Mouse (Mus musculus) ES-Bruce4 (cell line): Measurements from ENCODE around the gene B3gnt2. TPM values are rescaled to one million over a fixed set of nuclear protein-coding genes. Genes with fewer than 3 reads are reported as not detected.

Experiments
- H3K27ac ChIP-seq: 2 replicates; pipeline ENCODE4 v1.5.1; 2012; ENCODE audit warnings: low read length, inconsistent platforms; ENCODE audit not compliant: insufficient read depth
- H3K27me3 ChIP-seq: 2 replicates; pipeline ENCODE4 v1.6.1; 2012; ENCODE audit warnings: mild to moderate bottlenecking, low read length, inconsistent platforms; ENCODE audit not compliant: control insufficient read depth, poor library complexity, insufficient read depth, severe bottlenecking
- H3K36me3 ChIP-seq: 2 replicates; pipeline ENCODE4 v1.6.1; 2012; ENCODE audit warnings: inconsistent platforms, mild to moderate bottlenecking, low read length, moderate library complexity; ENCODE audit not compliant: control insufficient read depth, poor library complexity, insufficient read depth, severe bottlenecking
- H3K4me1 ChIP-seq: one replicate; pipeline ENCODE4 v1.8.1; 2011; ENCODE audit warnings: low read length; ENCODE audit not compliant: control insufficient read depth, insufficient read depth
- H3K4me3 ChIP-seq: 2 replicates; pipeline ENCODE4 v1.5.1; 2011; ENCODE audit warnings: low read depth, mild to moderate bottlenecking, low read length
- H3K9ac ChIP-seq: 2 replicates; pipeline ENCODE4 v1.6.1; 2012; ENCODE audit warnings: low read depth, mild to moderate bottlenecking, inconsistent platforms; ENCODE audit not compliant: poor library complexity, severe bottlenecking
- H3K9me3 ChIP-seq: replicated peaks from 2 replicates; pipeline ENCODE4 v1.6.1; 2012; ENCODE audit warnings: mild to moderate bottlenecking, low read length, inconsistent platforms; ENCODE audit not compliant: control insufficient read depth, poor library complexity, insufficient read depth, severe bottlenecking
- CTCF ChIP-seq: IDR thresholded peaks from one replicate; pipeline ENCODE4 v1.8.1; 2011; ENCODE audit warnings: low read depth, low read length
- EP300 ChIP-seq: IDR thresholded peaks from 2 replicates; pipeline ENCODE4 v1.6.1; 2011; ENCODE audit warnings: low read depth, low read length; ENCODE audit not compliant: insufficient read depth
- POLR2A ChIP-seq: IDR thresholded peaks from one replicate; pipeline ENCODE4 v1.8.1; 2011; ENCODE audit warnings: low read length; ENCODE audit not compliant: insufficient read depth
- polyA plus RNA-seq: library from polyadenylated mRNA; stranded (reverse); fragments of >200 nt; gene quantifications from 2 replicates; pipeline ENCODE4 v1.2.4, GENCODE M21; 2011; ENCODE audit warnings: low read depth; ENCODE audit not compliant: missing spikeins, insufficient read depth, insufficient read length

The B3gnt2 gene
- polyA plus RNA-seq, 1 experiment, result 3.5 TPM

- Histone ChIP-seq H3K4me1 (peaks cover 4% of the 10 kb centered on the region), H3K27ac (peak overlapping the region; percentile 94), H3K36me3 (no peaks in the 10 kb centered on the region), H3K9me3 (no peaks in the 10 kb centered on the region), H3K4me3 (no peak overlapping the region), H3K9ac (no peak overlapping the region), H3K27me3 (no peaks in the 10 kb centered on the region)
- TF ChIP-seq EP300 (no peak), POLR2A (no peak), CTCF (no peak)
Measured at GRCm38 (mm10) chr11:22798916-22799315, 61.8 kb downstream of the B3gnt2 start.

- Histone ChIP-seq H3K4me3 (no peak overlapping the region), H3K9ac (no peak overlapping the region), H3K27me3 (no peaks in the 10 kb centered on the region), H3K4me1 (peaks cover 9% of the 10 kb centered on the region), H3K36me3 (no peaks in the 10 kb centered on the region), H3K27ac (no peak overlapping the region), H3K9me3 (no peaks in the 10 kb centered on the region)
- no peak for TF ChIP-seq CTCF
- TF ChIP-seq EP300, result no peak
- no peak for TF ChIP-seq POLR2A
Measured at GRCm38 (mm10) chr11:22794734-22795133, 66.0 kb downstream of the B3gnt2 start.

- no peak for TF ChIP-seq POLR2A
- TF ChIP-seq CTCF, result no peak
- TF ChIP-seq EP300, result no peak
- H3K9me3 ChIP-seq, result peaks cover 5% of the 10 kb centered on the region; the same call in 1 of the 2 replicates
Measured at GRCm38 (mm10) chr11:22793881-22794203, 66.9 kb downstream of the B3gnt2 start.

GRCm38 (mm10) chr11:22793176-22793880 lies 67.4 kb downstream of the B3gnt2 start:
- peaks cover 7% of the 10 kb centered on the region; the same call in 1 of the 2 replicates for H3K9me3 ChIP-seq
- H3K36me3 ChIP-seq, result no peaks in the 10 kb centered on the region
- H3K4me1 ChIP-seq, result peaks cover 5% of the 10 kb centered on the region
- H3K27me3 ChIP-seq, result no peaks in the 10 kb centered on the region
- no peak overlapping the region; the same call in 1 of the 2 replicates for H3K27ac ChIP-seq
- H3K4me3 ChIP-seq, result no peak overlapping the region
- H3K9ac ChIP-seq, result no peak overlapping the region
- no peak for TF ChIP-seq POLR2A
- TF ChIP-seq EP300, result no peak
- no peak for TF ChIP-seq CTCF

More at GRCm38 (mm10) chr11:22793881-22794203, 66.9 kb downstream of the B3gnt2 start:
- H3K36me3 ChIP-seq, result no peaks in the 10 kb centered on the region
- H3K27ac ChIP-seq, result no peak overlapping the region
- no peak overlapping the region for H3K4me3 ChIP-seq
- no peaks in the 10 kb centered on the region for H3K27me3 ChIP-seq
- peaks cover 5% of the 10 kb centered on the region for H3K4me1 ChIP-seq
- no peak overlapping the region for H3K9ac ChIP-seq

GRCm38 (mm10) chr11:22792149-22792548 lies 68.6 kb downstream of the B3gnt2 start:
- no peak overlapping the region for H3K9ac ChIP-seq
- TF ChIP-seq CTCF (no peak), POLR2A (no peak), EP300 (no peak)
- peaks cover 12% of the 10 kb centered on the region for H3K9me3 ChIP-seq
- H3K36me3 ChIP-seq, result no peaks in the 10 kb centered on the region
- peaks cover 5% of the 10 kb centered on the region for H3K4me1 ChIP-seq
- H3K27me3 ChIP-seq, result no peaks in the 10 kb centered on the region
- peak overlapping the region; percentile 80 for H3K27ac ChIP-seq
- H3K4me3 ChIP-seq, result no peak overlapping the region

- H3K4me3 ChIP-seq, result no peak overlapping the region
- H3K27ac ChIP-seq, result peak overlapping the region; percentile 80
- no peak overlapping the region for H3K9ac ChIP-seq
- peaks cover 5% of the 10 kb centered on the region for H3K4me1 ChIP-seq
- TF ChIP-seq POLR2A (no peak), CTCF (no peak), EP300 (no peak)
- peaks cover 12% of the 10 kb centered on the region for H3K9me3 ChIP-seq
- H3K36me3 ChIP-seq, result no peaks in the 10 kb centered on the region
- no peaks in the 10 kb centered on the region for H3K27me3 ChIP-seq
Measured at GRCm38 (mm10) chr11:22791726-22792125, 69.0 kb downstream of the B3gnt2 start.
